Mouse (Mus musculus): ENCODE data around the gene Mthfd1.

DNA sequence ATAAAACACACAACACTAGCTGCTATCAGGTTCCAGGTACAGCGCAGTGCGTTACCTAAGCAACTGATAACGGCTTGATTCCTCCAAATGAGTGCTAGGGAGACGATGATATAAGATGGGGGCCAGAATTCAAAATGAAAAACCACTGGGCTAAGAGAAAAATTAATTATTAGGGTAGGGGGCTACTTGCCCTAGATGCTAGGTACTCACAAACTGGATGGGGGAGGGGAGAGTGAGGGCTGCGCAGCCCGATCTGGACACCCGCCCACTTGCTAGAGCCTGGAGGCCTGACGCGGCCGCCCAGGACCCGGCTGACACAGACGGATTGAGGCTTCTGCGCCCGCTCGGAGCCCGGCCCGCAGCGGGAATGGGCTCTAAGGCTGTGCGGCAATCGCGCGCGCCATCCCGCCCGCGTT, 113.7 kb downstream of the Mthfd1 start:
- no peak for TF ChIP-seq POLR2A (IDR thresholded peaks at IDR 0.05; ENCODE audit: extremely low read depth, insufficient read depth, low read length)
- TF ChIP-seq CTCF (IDR thresholded peaks at IDR 0.05; ENCODE audit: extremely low read depth, insufficient read depth, low read length), result no peak
